Mouse (Mus musculus) small intestine, adult 2 months (tissue): Measurements from ENCODE around the gene Tsga10ip.

Experiments
- CTCF ChIP-seq: fragments of 200-500 bp; IDR thresholded peaks from 2 replicates; pipeline ENCODE4 v1.5.1; 2012; ENCODE audit warnings: low read depth, mild to moderate bottlenecking, control low read depth, inconsistent platforms, low read length, moderate library complexity, mixed read lengths; ENCODE audit not compliant: insufficient replicate concordance, insufficient read length; ENCODE audit errors: extremely low read depth
- POLR2A ChIP-seq: fragments of 200-500 bp; IDR thresholded peaks from 2 replicates; pipeline ENCODE4 v1.6.1; 2012; ENCODE audit warnings: low read depth, mild to moderate bottlenecking, control low read depth, inconsistent platforms, low read length, moderate library complexity

DNA sequence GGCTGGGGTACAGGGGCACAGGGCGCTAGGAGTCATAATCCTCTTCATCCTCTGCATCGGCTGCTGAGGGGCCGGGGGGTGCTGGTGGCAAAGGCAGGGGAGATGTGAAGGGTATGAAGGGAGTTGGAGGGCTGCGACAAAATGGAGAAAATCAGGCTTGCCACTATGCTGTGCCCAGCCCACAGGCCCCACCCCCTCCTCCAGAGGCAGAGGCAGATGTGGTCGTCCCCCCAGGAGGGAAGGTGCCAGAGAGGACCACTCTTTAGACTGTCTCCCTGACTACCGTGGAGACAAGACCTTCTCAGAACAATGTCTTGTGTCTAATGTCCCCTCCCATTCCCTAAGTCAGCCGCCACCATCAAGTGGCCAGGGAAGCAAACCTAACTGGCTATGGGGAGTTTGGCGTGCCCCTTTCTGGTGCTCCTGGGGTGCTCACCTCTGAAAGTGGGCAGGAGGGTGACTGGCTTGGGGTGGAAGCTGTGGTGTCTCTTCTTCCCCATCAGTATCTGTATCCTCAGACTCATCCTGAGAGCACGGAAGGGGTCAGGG is 20.6 kb upstream of the Tsga10ip start:
- TF ChIP-seq POLR2A (no peak), CTCF (no peak)
